Mouse (Mus musculus): Measurements from ENCODE around the gene Abtb2. TPM values are rescaled to one million over a fixed set of nuclear protein-coding genes. Genes with fewer than 3 reads are reported as not detected.

The Abtb2 gene
- polyA plus RNA-seq, 1 experiment: 4.2 TPM

DNA sequence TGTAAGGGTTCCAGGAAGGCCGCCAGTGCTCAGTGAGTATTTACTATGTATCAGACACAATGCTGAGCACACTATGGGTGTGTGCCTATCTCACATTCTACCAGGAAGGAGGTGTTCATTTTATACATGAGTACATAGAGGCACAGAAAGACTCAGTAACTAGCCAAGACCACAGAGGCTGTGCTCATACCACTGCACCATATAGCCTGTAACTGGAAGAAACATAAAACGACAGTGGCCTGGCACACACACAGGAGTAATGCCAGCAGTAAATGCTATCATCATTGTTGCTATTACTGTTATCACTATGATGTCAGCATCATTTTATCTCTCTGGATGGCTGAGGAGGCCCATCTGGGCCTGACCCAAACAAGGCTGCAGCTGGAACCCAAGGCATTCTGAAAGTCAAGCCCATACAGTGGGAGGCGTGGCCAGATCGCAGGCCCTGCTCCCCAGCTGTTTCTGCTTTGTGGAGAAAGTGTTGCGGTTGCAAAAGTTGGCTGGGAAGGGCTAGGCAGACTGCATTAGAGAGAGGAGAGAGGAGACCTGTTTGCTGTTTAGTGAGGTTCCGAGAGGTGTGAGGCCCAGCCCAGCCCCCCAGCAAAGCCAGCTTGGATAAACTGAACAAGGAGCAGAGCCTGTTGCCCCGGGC lies 118.9 kb downstream of the Abtb2 start:
- Histone ChIP-seq H3K4me1 (ENCODE audit: control insufficient read depth, insufficient read depth, low read length) (no peaks in the 10 kb centered on the region), H3K9me3 (replicated peaks; ENCODE audit: control insufficient read depth, insufficient read depth, low read length, poor library complexity, severe bottlenecking) (no peaks in the 10 kb centered on the region), H3K4me3 (ENCODE audit: low read depth, low read length) (no peak overlapping the region), H3K27ac (ENCODE audit: insufficient read depth, low read length) (no peak overlapping the region), H3K9ac (ENCODE audit: low read depth, poor library complexity, severe bottlenecking) (no peak overlapping the region), H3K36me3 (ENCODE audit: control insufficient read depth, insufficient read depth, low read length, poor library complexity, severe bottlenecking) (no peaks in the 10 kb centered on the region), H3K27me3 (ENCODE audit: control insufficient read depth, insufficient read depth, low read length, poor library complexity, severe bottlenecking) (no peaks in the 10 kb centered on the region)
- no peak for TF ChIP-seq CTCF (IDR thresholded peaks at IDR 0.05; ENCODE audit: low read depth, low read length)
- TF ChIP-seq POLR2A (IDR thresholded peaks at IDR 0.05; ENCODE audit: insufficient read depth, low read length): no peak
- no peak for TF ChIP-seq EP300 (IDR thresholded peaks at IDR 0.05; ENCODE audit: insufficient read depth, low read depth, low read length)

DNA sequence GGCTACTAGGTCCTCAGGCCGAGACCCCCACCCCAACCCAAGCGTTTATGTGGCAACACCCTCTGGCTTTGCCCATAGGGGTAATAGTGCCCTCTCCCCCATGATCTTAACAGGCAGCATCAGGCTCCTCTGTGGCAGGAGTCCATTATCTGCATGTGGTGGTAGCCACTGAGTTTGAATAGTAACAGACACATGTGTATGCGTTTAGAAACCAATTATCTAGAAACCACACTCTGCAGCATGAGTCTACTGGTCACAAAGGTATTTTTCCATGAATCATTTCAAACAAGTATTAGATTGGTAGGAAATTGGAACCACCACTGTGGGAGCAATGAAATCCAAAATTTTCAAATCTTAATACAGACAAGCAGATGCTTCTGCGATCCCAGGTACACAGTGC lies 119.5 kb downstream of the Abtb2 start:
- no peak overlapping the region for H3K27ac ChIP-seq (ENCODE audit: insufficient read depth, low read length)
- H3K4me1 ChIP-seq (ENCODE audit: control insufficient read depth, insufficient read depth, low read length): no peaks in the 10 kb centered on the region

DNA sequence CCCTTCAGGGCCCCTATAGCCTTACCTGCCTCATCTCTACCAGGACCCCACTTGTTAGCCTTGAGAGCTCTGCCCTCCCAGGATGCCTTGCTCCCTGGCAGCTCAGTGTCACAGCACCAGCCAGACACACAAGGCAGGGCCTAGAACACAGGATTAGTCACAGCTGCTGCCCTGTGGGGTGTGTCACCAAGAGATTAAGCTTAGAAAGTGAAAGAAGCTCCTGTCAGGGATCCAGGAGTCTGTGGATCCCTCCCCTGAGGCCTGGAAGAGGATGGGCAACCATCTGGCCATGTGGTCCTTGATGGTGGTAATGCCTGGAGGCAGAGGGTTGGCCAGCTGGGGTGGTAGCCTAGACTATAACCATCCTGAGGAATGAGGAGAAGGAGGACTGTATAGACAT lies 121.0 kb downstream of the Abtb2 start:
- Histone ChIP-seq H3K27me3 (ENCODE audit: control insufficient read depth, insufficient read depth, low read length, poor library complexity, severe bottlenecking) (no peaks in the 10 kb centered on the region), H3K4me1 (ENCODE audit: control insufficient read depth, insufficient read depth, low read length) (no peaks in the 10 kb centered on the region), H3K27ac (ENCODE audit: insufficient read depth, low read length) (no peak overlapping the region), H3K9ac (ENCODE audit: low read depth, poor library complexity, severe bottlenecking) (no peak overlapping the region), H3K4me3 (ENCODE audit: low read depth, low read length) (no peak overlapping the region), H3K36me3 (ENCODE audit: control insufficient read depth, insufficient read depth, low read length, poor library complexity, severe bottlenecking) (no peaks in the 10 kb centered on the region), H3K9me3 (replicated peaks; ENCODE audit: control insufficient read depth, insufficient read depth, low read length, poor library complexity, severe bottlenecking) (no peaks in the 10 kb centered on the region)
- TF ChIP-seq CTCF (IDR thresholded peaks at IDR 0.05; ENCODE audit: low read depth, low read length) (no peak), EP300 (IDR thresholded peaks at IDR 0.05; ENCODE audit: insufficient read depth, low read depth, low read length) (no peak), POLR2A (IDR thresholded peaks at IDR 0.05; ENCODE audit: insufficient read depth, low read length) (no peak)

More for the DNA sequence above, 119.5 kb downstream of the Abtb2 start:
- no peak overlapping the region for H3K4me3 ChIP-seq (ENCODE audit: low read depth, low read length)
- H3K36me3 ChIP-seq (ENCODE audit: control insufficient read depth, insufficient read depth, low read length, poor library complexity, severe bottlenecking): no peaks in the 10 kb centered on the region
- no peak overlapping the region for H3K9ac ChIP-seq (ENCODE audit: low read depth, poor library complexity, severe bottlenecking)
- no peaks in the 10 kb centered on the region for H3K9me3 ChIP-seq (replicated peaks; ENCODE audit: control insufficient read depth, insufficient read depth, low read length, poor library complexity, severe bottlenecking)
- H3K27me3 ChIP-seq (ENCODE audit: control insufficient read depth, insufficient read depth, low read length, poor library complexity, severe bottlenecking): no peaks in the 10 kb centered on the region
- TF ChIP-seq CTCF (IDR thresholded peaks at IDR 0.05; ENCODE audit: low read depth, low read length) (no peak), POLR2A (IDR thresholded peaks at IDR 0.05; ENCODE audit: insufficient read depth, low read length) (no peak), EP300 (IDR thresholded peaks at IDR 0.05; ENCODE audit: insufficient read depth, low read depth, low read length) (no peak)

DNA sequence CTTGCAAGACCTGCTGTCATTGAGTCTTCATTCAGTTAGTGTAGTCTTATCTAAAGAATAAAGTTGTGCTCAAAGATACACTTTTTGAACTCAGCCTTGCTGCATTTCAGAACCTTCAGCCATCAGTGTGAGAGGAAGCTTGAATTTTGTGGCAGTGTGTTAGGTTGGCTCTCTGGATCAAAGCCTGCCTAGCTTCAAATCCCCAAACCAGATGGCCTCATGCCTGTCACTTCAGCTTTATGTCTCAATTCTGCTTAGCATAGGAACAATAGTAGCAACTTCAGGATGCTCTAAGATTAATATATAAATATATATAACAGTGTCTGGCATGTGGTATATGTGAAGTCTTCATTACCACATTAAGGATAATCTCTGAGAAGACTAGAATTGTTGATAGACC lies 121.8 kb downstream of the Abtb2 start:
- Histone ChIP-seq H3K36me3 (ENCODE audit: control insufficient read depth, insufficient read depth, low read length, poor library complexity, severe bottlenecking) (no peaks in the 10 kb centered on the region), H3K4me1 (ENCODE audit: control insufficient read depth, insufficient read depth, low read length) (no peaks in the 10 kb centered on the region), H3K9me3 (replicated peaks; ENCODE audit: control insufficient read depth, insufficient read depth, low read length, poor library complexity, severe bottlenecking) (no peaks in the 10 kb centered on the region), H3K27ac (ENCODE audit: insufficient read depth, low read length) (no peak overlapping the region), H3K27me3 (ENCODE audit: control insufficient read depth, insufficient read depth, low read length, poor library complexity, severe bottlenecking) (no peaks in the 10 kb centered on the region), H3K4me3 (ENCODE audit: low read depth, low read length) (no peak overlapping the region), H3K9ac (ENCODE audit: low read depth, poor library complexity, severe bottlenecking) (no peak overlapping the region)
- TF ChIP-seq POLR2A (IDR thresholded peaks at IDR 0.05; ENCODE audit: insufficient read depth, low read length): no peak
- TF ChIP-seq CTCF (IDR thresholded peaks at IDR 0.05; ENCODE audit: low read depth, low read length): no peak
- TF ChIP-seq EP300 (IDR thresholded peaks at IDR 0.05; ENCODE audit: insufficient read depth, low read depth, low read length): no peak

DNA sequence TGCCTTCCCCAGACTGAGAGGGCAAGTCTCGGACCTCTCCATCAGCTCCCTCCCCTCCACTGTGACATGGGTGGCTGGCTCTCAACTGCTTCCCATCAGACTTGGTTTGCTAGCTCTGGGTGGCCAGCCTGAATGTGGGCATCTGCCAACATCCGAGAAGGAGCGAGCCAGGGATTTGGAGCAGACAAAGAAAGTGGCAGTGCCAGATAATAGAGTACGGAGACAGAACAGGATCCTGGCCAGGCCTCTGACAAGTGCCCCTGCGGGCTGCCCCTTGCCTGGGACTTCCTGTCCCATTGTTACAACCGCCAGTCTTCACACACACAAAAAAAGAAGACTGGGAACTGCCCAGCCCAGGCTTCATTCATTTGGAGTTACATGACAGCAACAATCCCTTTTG lies 124.3 kb downstream of the Abtb2 start:
- TF ChIP-seq CTCF (IDR thresholded peaks at IDR 0.05; ENCODE audit: low read depth, low read length) (no peak), POLR2A (IDR thresholded peaks at IDR 0.05; ENCODE audit: insufficient read depth, low read length) (no peak), EP300 (IDR thresholded peaks at IDR 0.05; ENCODE audit: insufficient read depth, low read depth, low read length) (no peak)
- Histone ChIP-seq H3K9me3 (replicated peaks; ENCODE audit: control insufficient read depth, insufficient read depth, low read length, poor library complexity, severe bottlenecking) (no peaks in the 10 kb centered on the region), H3K9ac (ENCODE audit: low read depth, poor library complexity, severe bottlenecking) (no peak overlapping the region), H3K27ac (ENCODE audit: insufficient read depth, low read length) (no peak overlapping the region), H3K36me3 (ENCODE audit: control insufficient read depth, insufficient read depth, low read length, poor library complexity, severe bottlenecking) (no peaks in the 10 kb centered on the region), H3K4me3 (ENCODE audit: low read depth, low read length) (no peak overlapping the region), H3K27me3 (ENCODE audit: control insufficient read depth, insufficient read depth, low read length, poor library complexity, severe bottlenecking) (no peaks in the 10 kb centered on the region), H3K4me1 (ENCODE audit: control insufficient read depth, insufficient read depth, low read length) (no peaks in the 10 kb centered on the region)

DNA sequence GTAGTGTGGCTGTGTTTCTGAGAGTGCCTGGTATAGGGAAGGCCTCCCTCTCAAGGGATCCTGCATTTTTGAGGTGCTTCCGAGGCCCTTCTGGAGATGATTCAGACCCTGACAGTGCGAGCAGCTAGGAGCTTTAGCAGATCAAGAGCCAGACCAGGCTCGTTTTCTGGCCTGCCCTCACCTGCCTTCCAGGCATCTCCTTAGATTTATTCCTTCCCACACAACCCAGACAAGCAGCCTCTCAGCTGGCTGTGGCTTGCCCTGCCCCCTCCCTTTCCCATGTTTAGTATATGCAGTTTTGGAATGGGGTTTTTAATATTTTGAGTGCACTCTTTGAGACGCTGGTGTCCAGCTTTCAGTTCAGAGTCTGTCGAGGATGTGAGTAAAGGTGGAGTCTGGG lies 124.7 kb downstream of the Abtb2 start:
- no peak for TF ChIP-seq CTCF (IDR thresholded peaks at IDR 0.05; ENCODE audit: low read depth, low read length)
- TF ChIP-seq EP300 (IDR thresholded peaks at IDR 0.05; ENCODE audit: insufficient read depth, low read depth, low read length): no peak
- TF ChIP-seq POLR2A (IDR thresholded peaks at IDR 0.05; ENCODE audit: insufficient read depth, low read length): no peak
- Histone ChIP-seq H3K4me1 (ENCODE audit: control insufficient read depth, insufficient read depth, low read length) (no peaks in the 10 kb centered on the region), H3K36me3 (ENCODE audit: control insufficient read depth, insufficient read depth, low read length, poor library complexity, severe bottlenecking) (no peaks in the 10 kb centered on the region), H3K4me3 (ENCODE audit: low read depth, low read length) (no peak overlapping the region), H3K9ac (ENCODE audit: low read depth, poor library complexity, severe bottlenecking) (no peak overlapping the region), H3K9me3 (replicated peaks; ENCODE audit: control insufficient read depth, insufficient read depth, low read length, poor library complexity, severe bottlenecking) (no peaks in the 10 kb centered on the region), H3K27me3 (ENCODE audit: control insufficient read depth, insufficient read depth, low read length, poor library complexity, severe bottlenecking) (no peaks in the 10 kb centered on the region), H3K27ac (ENCODE audit: insufficient read depth, low read length) (no peak overlapping the region)
